Mouse (Mus musculus): Measurements from ENCODE around the gene Sgsm1.
"Not testable (repeated sequence)": the region's sequence is repeated elsewhere in the genome, so short reads cannot be mapped to it uniquely, and the experiment has no call there.

Gene Sgsm1

DNA sequence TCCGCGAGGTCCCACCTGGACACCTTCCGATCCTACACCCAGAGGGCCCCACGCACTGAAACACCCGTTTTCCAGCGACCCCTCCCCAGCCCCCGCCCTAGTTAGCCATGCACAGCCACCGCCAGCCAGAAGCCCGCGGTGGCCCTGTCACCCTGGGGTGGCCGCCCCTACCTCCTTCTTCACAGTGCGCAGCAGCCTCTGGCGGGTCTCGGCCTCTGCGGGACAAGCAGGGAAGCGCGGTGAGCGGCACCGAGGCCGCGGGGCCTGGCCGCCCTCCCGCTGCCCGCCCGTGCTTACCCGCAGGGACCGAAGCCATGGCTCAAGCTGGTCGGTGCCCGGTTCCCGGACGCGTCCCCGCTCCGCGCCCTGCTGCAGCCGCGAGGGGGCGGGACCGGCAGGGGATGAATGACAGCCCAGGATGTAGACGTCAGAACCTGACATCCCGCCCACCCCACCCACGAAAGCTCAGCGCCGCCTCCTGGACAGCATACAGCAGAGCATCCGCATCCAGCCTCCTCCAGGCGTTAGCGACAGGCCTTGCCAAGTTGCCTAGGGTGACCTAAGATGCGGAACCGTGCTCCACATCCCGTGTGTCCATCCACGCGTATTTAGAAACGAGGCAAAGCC lies at the start of gene Sgsm1:
Gene Sgsm1, minus strand, starts transcription at position 410 of the 627 bp plus-strand sequence.
- in situ Hi-C loops (cut with MboI; ENCODE audit: low sequenced_read_pairs) = no loop called here

DNA sequence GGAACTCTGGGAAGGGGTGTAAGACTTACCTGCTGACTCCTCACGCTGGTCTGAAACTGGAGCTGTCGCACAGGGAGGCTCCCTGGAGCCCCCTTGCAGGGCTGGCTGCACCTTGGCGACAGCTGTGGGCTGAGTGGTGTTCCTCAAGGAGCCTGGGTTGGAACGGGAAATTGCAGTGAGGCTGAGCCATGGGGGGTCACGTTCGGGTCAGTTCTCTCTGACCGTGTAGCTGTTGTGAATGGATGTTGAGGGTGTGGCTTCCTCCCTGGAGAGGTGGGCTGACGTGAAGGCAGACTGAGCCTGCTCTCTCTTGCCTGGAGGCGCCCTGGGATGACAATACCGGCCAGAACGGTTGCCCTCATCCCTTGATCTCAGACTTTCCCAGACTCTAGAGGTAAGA lies 48.2 kb upstream of the Sgsm1 start:
- in situ Hi-C loops (cut with MboI; ENCODE audit: low sequenced_read_pairs) = loop anchor here (25.0 kb wide), 1 partner anchor 453 kb away; the partner anchor contains the start of gene Tmem119

DNA sequence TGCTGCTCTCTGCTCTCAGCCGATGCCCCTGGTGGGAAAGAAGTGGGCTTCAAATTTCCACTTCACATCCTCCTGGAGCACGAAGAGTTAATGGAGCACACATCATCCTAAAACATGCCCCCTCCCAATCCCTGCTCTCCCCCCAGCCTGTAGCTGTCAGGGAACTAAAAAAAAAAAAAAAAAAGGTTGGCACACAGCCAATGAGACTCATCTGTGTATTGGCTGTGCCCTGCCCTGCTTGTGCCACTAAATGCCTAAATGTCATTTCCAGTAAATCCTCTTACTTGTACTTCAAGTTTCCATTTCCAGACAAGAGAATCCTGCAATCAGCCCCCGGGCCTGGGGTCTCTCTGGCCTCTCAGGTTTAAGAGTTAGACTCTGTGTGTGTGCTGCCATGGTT lies 47.1 kb upstream of the Sgsm1 start:
- in situ Hi-C loops (cut with MboI; ENCODE audit: low sequenced_read_pairs) = loop anchor here (25.0 kb wide), 1 partner anchor 455 kb away; the partner anchor contains the start of gene Tmem119

DNA sequence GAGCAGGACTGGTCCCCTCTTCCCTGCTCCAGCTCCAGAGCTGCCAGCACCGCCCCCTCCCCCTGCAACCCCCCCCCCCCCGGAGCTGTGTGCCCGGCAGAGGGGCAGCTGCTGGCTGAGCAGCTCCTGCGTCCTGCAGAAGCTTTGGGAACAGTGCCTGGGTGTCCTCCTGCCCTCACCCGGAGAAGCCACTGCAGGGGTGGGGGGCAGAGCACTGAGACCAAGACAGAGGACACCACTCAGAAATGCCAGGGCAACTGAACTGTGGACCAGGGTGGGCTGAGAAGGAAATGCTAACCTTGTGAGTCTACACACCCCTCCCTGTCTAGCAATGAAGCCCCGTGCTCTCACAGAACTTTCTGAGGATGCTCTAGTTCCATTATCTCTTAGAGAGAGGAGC lies 46.6 kb upstream of the Sgsm1 start, which contains the start of gene Aym1:
Gene Aym1, plus strand, starts transcription at position 109 of the 400 bp plus-strand sequence.
- in situ Hi-C loops (cut with MboI; ENCODE audit: low sequenced_read_pairs) = loop anchor here (25.0 kb wide), 1 partner anchor 455 kb away; the partner anchor contains the start of gene Tmem119

DNA sequence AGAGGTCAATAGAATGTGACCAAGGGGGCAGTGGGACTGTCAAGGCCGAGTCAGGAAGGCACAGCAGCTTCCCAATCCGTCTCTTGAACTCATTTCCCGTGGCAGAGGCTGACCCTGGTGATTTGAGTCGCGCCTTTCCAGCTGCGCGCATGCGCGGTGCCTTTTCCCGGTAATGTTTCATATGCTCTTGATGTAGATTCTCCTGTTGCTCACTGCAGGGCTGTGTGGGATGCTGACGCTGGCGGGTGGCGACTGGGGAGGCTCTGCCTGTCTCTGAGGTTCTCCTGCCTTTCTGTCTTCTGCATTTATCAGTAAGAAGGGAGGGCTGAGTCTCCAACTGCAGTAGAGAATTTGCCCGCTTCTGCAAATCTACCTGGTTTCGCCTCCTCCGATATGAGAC lies 43.7 kb upstream of the Sgsm1 start:
- in situ Hi-C loops (cut with MboI; ENCODE audit: low sequenced_read_pairs) = loop anchor here (25.0 kb wide), 1 partner anchor 458 kb away; the partner anchor contains the start of gene Tmem119

DNA sequence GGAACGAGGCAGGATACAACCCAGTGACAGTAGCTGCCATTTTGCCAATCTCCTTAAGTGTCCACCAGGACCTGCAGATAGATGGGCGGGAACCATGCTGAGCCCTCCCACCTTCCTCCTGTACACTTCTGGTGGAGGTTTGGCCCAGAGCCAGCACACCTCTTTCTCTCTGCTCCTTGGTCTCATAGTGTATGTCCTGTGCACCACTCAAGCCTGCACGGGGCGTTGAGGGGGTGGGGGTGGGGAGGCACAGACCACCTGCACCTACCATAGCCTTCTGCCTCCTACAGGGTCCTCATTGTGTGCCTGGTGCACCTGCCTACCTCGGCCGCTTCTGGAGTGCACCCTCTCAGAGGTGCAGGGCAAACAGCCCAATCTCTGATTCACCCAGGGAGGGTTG lies 42.0 kb upstream of the Sgsm1 start:
- in situ Hi-C loops (cut with MboI; ENCODE audit: low sequenced_read_pairs) = loop anchor here (25.0 kb wide), 1 partner anchor 460 kb away; the partner anchor contains the start of gene Tmem119

DNA sequence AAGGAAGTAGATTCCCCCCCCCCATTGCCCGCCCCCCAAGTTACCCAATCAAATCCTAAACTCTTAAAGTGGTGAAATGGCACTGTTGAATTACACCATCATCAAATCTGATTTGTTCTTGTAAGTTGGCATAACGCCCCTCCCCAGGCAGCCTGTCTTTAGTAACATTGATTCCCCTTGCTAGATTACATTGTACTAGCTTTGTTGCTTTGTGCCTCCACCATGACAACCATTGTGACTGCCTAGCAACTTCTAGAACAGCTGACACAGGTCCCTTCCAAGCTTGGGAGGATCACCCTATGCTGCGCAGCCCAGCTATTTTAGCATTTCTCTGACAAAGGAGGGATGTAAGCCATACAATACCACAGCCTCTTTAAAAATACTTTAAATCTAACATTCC lies 41.2 kb upstream of the Sgsm1 start:
- in situ Hi-C loops (cut with MboI; ENCODE audit: low sequenced_read_pairs) = loop anchor here (25.0 kb wide), 1 partner anchor 461 kb away; the partner anchor contains the start of gene Tmem119

DNA sequence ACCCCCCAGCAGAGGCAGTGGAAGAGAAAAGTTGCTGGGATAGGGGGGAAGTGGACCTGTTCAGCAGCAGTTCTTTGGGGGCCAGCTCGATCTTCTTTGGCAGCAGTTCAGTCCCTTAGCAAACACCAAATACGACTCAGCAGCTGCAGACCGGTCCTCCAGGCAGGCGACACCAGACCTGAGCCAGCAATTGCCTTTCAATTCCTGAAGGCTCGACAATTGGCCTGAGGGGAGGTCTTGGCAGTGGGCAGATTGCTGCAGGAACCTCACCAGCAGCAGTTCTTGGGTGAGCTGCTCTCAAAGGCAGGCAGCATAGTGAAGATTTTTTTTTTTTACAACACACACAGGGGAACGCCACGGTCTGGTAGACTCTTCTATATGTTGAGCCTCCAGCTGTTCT lies 39.2 kb upstream of the Sgsm1 start:
- in situ Hi-C loops (cut with MboI; ENCODE audit: low sequenced_read_pairs) = loop anchor here (25.0 kb wide), 1 partner anchor 462 kb away; the partner anchor contains the start of gene Tmem119

DNA sequence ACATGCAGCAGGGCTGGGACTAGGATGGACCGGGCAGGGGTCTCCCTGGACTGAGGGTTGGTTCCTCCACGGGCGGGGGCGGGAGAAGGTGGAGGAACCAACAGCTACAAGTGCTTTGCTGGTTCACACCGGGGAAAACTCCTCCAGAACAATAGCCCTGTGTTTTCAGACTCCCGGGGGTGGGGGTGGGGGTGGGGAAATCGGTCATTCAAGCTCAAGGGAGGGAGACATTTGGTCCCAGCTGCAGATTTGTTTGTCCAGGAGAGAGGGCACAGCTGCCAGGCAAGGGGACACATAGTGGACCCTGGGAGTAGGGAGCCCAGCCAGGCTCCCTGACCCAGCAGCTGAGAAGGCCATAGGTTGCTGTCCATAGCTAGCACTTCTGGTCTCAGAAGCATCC lies 38.6 kb upstream of the Sgsm1 start:
- in situ Hi-C loops (cut with MboI; ENCODE audit: low sequenced_read_pairs) = no loop called here

DNA sequence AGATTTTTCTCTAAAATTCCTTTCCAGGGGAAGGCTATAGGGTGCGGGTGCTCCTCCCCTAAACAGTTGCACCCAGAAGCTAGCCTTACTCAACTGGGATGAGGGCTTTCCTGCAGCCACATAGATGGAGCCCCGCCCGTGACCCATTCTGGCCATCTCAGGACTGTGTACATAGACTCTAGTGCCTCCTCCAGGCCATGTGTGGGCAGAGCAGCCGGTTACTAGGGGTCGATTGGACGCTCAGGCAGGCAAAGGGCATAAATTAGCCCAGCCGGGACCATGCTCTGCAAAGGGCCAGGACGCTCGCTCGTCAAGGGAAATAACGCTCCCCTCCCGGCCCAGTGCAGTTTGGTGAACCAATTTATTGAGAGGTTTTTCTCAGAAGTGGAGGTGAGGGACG lies 38.0 kb upstream of the Sgsm1 start:
- in situ Hi-C loops (cut with MboI; ENCODE audit: low sequenced_read_pairs) = no loop called here

DNA sequence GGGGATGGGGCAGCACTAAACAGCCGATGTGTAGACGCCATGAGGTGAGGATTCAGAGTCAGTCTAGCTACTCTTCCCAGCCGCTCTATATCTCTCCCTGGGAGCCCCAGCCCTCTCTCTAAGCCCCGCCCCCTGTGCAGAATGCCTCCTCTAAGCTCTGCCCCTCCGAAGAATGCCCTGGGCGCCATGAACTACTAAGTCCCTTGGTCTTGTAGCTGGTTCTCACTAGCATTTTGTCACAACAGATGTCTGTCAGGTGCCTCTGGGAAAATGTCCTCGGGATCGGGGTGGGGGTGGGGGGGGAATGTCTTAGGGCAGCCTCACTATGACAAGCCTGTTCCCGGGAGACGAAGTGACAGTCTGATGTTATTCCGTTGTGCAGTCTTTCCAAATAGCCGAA lies 37.0 kb upstream of the Sgsm1 start:
- in situ Hi-C loops (cut with MboI; ENCODE audit: low sequenced_read_pairs) = no loop called here

DNA sequence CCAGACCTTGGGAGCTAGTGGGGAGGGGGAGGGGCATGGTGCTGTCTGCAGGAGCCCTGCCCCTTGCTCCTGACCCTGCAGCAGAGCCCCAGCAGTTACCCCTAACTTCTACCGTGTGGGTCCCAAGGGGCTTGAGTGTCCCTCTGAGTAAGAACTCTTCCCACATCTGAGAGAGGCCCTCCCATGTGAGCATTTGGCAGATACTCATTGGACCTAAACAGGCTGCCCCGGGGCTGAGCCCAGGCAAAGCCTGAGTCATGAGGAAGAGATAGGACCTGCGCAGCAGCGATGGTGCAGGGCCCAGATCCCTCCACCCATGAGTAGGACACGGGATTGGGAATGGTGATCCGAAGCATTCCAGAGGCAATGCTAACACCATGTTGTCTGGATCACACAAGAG lies 36.1 kb upstream of the Sgsm1 start:
- in situ Hi-C loops (cut with MboI; ENCODE audit: low sequenced_read_pairs) = not testable (repeated sequence)

DNA sequence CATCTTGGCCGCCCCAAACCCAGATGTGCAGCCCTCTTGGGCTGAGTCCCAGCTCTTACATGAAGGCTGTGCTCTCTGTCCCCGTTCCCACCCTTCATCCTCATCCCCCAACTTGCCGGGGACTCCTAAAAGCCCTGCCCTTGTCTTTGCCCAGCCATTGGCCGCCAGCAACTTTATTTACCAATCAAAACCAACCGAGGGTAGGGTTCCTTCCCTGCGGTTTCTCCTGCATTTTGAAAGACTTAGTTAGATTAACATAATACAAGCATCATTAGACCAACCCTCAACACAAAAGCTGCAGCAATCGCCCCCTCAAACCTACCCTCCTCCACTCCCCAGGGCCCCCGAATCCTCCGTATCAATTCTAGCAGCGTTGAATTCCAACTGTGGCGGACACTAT lies 35.2 kb upstream of the Sgsm1 start:
- in situ Hi-C loops (cut with MboI; ENCODE audit: low sequenced_read_pairs) = no loop called here

DNA sequence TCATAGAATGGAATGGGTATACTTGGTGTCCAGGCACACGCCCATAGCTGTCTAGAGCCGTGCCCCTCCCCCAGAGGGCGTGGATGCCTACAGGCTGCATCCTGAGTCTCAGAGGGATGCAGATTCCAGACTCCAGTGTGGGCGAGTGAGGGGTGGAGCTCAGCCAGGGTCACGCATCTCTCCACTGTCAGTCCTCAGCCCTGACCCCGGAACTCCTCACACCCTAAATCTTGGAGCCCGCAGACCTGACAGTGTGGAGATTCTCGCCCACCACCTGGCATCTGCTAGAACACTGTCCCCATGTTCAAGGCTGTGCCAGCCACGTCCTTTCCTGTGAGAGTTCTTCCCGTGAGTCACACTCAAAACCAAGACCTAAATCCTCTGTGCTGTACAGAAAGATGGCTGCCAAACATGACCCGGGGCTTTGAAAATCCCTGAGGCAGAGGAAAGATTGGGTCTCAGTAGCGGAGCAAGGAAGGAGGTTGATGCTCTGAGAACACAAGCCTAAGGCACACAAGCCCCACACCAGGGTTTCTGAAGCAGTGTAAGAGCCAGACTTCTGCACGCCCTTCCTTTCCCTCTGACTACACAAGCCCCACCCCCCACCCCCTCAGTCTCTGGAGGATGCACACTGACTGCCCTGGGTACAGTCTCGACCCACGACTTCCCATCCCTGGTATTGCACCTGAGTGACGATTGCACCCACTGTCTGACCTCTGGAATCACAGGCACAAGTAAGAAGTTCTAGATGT lies 34.2 kb upstream of the Sgsm1 start:
- in situ Hi-C loops (cut with MboI; ENCODE audit: low sequenced_read_pairs) = no loop called here

DNA sequence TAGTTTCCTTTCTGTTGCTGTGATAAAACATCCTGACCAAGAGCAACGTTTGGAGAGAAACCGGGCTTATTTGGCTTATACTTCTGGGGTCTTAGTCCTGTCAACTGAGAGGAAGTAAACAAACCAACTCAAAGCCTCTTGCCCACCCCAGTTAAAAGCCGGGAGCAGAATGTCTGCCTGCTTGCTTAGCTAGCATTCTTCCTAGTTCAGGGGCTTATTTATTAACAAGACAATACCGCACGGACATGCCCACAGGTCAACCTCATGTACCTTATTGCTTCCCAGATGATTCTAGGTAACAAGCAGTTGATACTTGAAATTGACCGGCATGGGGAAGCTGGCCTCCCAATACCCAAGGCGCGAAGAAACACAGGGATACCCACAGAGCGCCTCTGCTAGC lies 25.7 kb upstream of the Sgsm1 start:
- in situ Hi-C loops (cut with MboI; ENCODE audit: low sequenced_read_pairs) = no loop called here

DNA sequence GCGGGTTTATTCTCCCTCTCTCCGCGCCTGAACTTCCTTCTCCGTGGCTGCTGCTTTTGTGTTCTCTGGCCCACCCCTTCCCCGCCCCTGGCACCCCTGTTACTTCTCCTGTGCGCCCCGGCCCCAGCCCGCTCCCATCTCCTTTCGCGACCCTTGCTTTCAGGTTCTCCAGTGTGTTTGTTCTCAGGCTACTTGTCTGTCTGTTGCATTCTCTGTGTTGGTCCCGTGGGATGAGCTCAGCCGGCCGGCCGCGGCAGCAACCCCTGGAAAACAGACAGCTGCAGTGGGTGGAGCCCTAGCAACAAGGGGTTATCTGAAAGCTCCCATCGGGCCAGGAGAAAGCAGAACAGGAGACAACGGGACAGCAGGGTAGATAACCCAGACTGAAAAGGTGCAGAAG lies 25.1 kb upstream of the Sgsm1 start:
- in situ Hi-C loops (cut with MboI; ENCODE audit: low sequenced_read_pairs) = no loop called here

DNA sequence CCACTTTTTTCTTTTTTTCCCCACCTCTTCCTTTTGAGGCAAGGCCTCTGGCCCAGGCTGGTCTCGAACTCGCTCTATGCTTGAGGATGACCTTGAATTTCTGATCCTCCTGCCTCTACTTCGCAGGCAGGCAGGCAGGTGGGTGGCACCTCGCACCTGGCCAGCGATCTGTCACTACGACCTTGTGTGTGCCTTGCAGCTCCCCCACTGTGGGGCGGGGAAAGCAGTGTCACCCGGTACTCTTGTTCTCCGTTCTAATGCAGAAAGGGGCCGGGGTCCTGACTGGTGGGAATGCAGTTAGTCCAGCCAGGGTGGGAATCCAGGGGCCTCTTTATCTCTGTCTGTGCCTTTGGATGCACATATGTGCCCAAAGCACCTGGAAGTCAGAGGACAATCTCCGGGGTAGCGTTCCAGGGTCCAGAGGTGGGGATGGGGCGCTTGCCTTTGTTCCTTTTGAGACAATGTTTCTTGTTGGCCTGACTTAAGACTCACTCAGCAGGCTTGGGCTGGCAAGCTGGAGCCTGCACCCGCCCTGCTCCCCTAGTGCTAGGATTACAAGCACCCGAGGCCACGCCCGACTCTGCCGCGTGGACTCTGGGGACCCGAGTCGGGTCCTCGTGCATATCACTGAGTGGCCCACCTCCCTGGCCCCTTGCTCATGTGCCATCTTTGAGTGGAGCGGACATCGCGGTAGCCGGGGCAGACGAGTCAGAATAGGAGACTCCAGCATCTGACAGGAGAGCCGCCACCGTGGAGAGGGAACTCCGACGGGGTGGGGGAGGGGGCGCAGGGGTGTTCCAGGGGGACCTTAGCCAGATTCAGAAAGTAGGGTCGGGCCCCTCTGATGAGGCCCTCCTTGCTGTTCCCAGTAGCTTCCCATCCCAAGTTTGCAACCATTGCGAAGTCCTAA lies 24.3 kb upstream of the Sgsm1 start:
- in situ Hi-C loops (cut with MboI; ENCODE audit: low sequenced_read_pairs) = no loop called here

DNA sequence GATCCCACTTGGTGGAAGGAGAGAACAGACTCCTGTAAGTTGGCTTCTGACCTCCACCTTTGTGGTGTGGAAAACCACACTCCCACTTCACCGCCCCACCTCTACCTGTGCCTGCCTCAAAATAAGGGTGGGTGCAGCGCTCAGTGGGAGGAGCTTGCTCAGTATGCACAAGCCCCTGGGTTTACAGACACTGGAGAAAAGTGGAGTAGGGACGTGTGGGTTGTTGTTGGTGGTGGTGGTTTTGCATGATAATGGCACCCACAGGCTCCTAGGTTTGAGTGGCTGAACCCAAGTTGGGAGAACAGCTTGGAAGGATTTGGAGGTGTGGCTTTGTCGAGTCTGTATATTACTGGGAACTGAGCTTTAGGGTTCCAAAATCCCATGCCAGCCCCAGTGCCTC lies 22.3 kb upstream of the Sgsm1 start:
- in situ Hi-C loops (cut with MboI; ENCODE audit: low sequenced_read_pairs) = no loop called here

DNA sequence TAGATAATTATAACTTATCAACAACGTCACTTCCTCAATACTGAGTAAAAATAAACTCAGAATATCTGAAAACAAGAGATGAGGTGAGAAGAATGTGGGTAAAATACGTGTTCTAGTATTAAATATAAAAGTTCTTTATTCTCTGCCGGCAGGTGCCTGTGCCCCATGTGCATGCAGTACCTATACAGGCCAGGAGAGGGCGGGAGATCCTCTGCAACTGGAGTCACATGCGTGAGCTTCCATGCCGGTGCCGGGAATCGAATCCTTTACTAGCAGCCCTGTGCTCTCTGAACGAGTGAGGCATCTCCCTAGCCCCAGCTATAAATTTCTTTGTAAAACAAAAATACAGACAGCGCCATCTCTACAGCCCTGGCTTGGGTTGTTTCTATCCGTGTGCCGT lies 21.7 kb upstream of the Sgsm1 start:
- in situ Hi-C loops (cut with MboI; ENCODE audit: low sequenced_read_pairs) = no loop called here

DNA sequence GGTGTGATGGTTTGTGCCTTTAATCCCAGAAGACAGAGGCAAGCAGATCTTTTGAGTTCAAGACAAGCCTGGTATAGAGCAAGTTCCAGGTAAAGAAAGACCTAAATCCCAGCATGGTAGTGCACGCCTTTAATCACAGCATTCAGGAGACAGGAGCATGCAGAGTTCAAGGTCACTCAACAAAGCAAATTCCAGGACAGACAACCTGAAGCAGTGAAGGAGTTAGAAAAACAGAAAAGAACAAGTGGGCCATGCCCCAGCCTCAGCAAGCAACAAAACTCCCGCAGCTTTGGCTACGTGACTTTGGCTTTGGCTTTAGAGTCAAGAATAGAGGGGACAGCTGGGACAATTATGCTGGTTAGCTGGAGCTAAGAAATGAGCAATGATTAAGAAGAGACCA lies 19.6 kb upstream of the Sgsm1 start:
- in situ Hi-C loops (cut with MboI; ENCODE audit: low sequenced_read_pairs) = no loop called here

DNA sequence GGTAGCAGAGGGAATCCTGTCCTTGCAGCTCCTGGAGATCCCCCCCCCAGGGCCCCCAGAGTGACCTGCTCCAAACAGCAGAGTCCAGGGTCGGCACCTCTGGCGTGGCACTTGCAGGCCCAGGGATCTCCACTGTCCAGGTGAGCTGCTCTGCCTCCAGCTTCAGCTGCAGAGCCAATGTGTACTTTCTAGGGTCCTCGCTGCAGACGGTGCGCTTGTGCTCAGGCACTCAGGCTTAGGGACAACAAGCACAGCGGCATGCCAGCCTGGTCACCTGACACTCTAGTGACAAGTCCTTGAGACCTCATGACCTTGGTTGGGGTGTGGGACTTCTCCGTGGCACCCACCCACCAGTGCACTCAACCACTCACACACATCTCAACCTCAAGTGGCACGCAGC lies 18.9 kb upstream of the Sgsm1 start:
- in situ Hi-C loops (cut with MboI; ENCODE audit: low sequenced_read_pairs) = no loop called here

Data from CH12F3 (cell line).